Mouse (Mus musculus) heart, embryonic 14.5 days (tissue): ENCODE results near the gene RPS10-NUDT3. TPM values are rescaled to one million over a fixed set of nuclear protein-coding genes. Genes with fewer than 3 reads are reported as not detected.

ENCODE experiments used
- ATAC-seq: fragments of 200-750 bp; cut with Nextera tagmentation; 2 replicates; pipeline ENCODE4 v1.8.0; 2017; ENCODE audit warnings: low read depth, moderate TSS enrichment; ENCODE audit not compliant: insufficient number of reproducible peaks, insufficient read depth, low FRiP score
- H3K27ac ChIP-seq, 2 experiments: fragments of 200-500 bp in 1 of 2; fragments of 300-500 bp in 1 of 2; sonication (generic) in 1 of 2; replicated peaks in 1 of 2; 2 replicates each; pipeline ENCODE4 v1.5.1; 2012 to 2014; ENCODE audit warnings: low read depth in 2 of 2, low read length in 2 of 2, control low read depth in 1 of 2, mild to moderate bottlenecking in 1 of 2, mixed read lengths in 1 of 2; ENCODE audit not compliant: control insufficient read depth in 1 of 2, insufficient read depth in 1 of 2
- H3K27me3 ChIP-seq: fragments of 300-500 bp; sonication (generic); 2 replicates; pipeline ENCODE4 v1.6.1; 2014; ENCODE audit warnings: mild to moderate bottlenecking, low read length, control low read depth; ENCODE audit not compliant: control insufficient read depth, insufficient read depth
- H3K36me3 ChIP-seq: fragments of 300-500 bp; sonication (generic); 2 replicates; pipeline ENCODE4 v1.6.1; 2014; ENCODE audit warnings: mild to moderate bottlenecking, control low read depth, low read length, mixed read lengths; ENCODE audit not compliant: control insufficient read depth, insufficient read depth
- H3K4me1 ChIP-seq, 2 experiments: fragments of 200-500 bp in 1 of 2; fragments of 300-500 bp in 1 of 2; sonication (generic) in 1 of 2; 2 replicates each; pipeline ENCODE4 v1.6.1; 2012 to 2014; ENCODE audit warnings: low read length in 2 of 2, control low read depth in 1 of 2, mixed read lengths in 1 of 2; ENCODE audit not compliant: control insufficient read depth in 2 of 2, insufficient read depth in 2 of 2
- H3K4me2 ChIP-seq: fragments of 300-500 bp; sonication (generic); 2 replicates; pipeline ENCODE4 v1.6.1; 2014; ENCODE audit warnings: mild to moderate bottlenecking, low read length
- H3K4me3 ChIP-seq, 2 experiments: fragments of 200-500 bp in 1 of 2; fragments of 300-500 bp in 1 of 2; sonication (generic) in 1 of 2; 2 replicates each; pipeline ENCODE4 v1.5.1; 2012 to 2014; ENCODE audit warnings: low read length in 2 of 2, mild to moderate bottlenecking in 2 of 2, control low read depth in 1 of 2, low read depth in 1 of 2, moderate library complexity in 1 of 2; ENCODE audit not compliant: control insufficient read depth in 1 of 2, insufficient read depth in 1 of 2
- H3K9ac ChIP-seq: fragments of 300-500 bp; sonication (generic); 2 replicates; pipeline ENCODE4 v1.6.1; 2014; ENCODE audit warnings: mild to moderate bottlenecking, low read length
- H3K9me3 ChIP-seq: fragments of 300-500 bp; sonication (generic); 2 replicates; pipeline ENCODE4 v1.6.1; 2016; ENCODE audit warnings: low read length, control low read depth; ENCODE audit not compliant: control insufficient read depth
- WGBS: fragments of 180-500 bp; shearing (Covaris S2); extraction: QIAGEN DNeasy Blood & Tissue Kit; methylation state at CpG from one replicate; pipeline ENCODE4 v1.1.7; 2014; 5-methylcytosine and 5-hydroxymethylcytosine counted together
- polyA plus RNA-seq: library from polyadenylated mRNA; unstranded; fragments of >200 nt; fragmentation: Nextera tagmentation; extraction: Ambion mirVana; gene quantifications from 2 replicates; pipeline ENCODE4 v1.2.1, GENCODE M21; 2014

The RPS10-NUDT3 gene
- polyA plus RNA-seq, 1 experiment from 2014 or later = not detected

GRCm38 (mm10) chr17:27626681-27627080, 8.3 kb downstream of the RPS10-NUDT3 start:
- Histone ChIP-seq H3K27ac (no peak overlapping the region; a peak in 1 of 4 replicates), H3K36me3 (peaks cover 24% of the 10 kb centered on the region), H3K4me1 (peaks cover 2 to 9% of the 10 kb centered on the region in 2 experiments; a peak in 2 of 4 replicates), H3K27me3 (no peaks in the 10 kb centered on the region), H3K9ac (no peak overlapping the region), H3K4me3 (no peak overlapping the region), H3K4me2 (no peak overlapping the region), H3K9me3 (no peaks in the 10 kb centered on the region)
- 29% methylated on average over 5 of the region's 5 CpGs for WGBS
- no peak for ATAC-seq

- no peak overlapping the region for H3K4me2 ChIP-seq
- H3K4me3 ChIP-seq = no peak overlapping the region
- no peaks in the 10 kb centered on the region for H3K9me3 ChIP-seq
- WGBS = 65% methylated on average over 7 of the region's 7 CpGs
- no peaks in the 10 kb centered on the region for H3K27me3 ChIP-seq
- no peak for ATAC-seq
- no peak overlapping the region for H3K27ac ChIP-seq
- H3K9ac ChIP-seq = no peak overlapping the region
- peaks cover 14% of the 10 kb centered on the region for H3K36me3 ChIP-seq
- H3K4me1 ChIP-seq = peaks cover 5 to 19% of the 10 kb centered on the region in 2 experiments
Measured at GRCm38 (mm10) chr17:27625455-27626251, 9.4 kb downstream of the RPS10-NUDT3 start.

- H3K4me2 ChIP-seq = peak within 1 kb of the TSS; percentile 82
- H3K27me3 ChIP-seq = no peaks in the 10 kb centered on the region
- H3K27ac ChIP-seq = peak within 1 kb of the TSS; percentile 86 to 96
- H3K36me3 ChIP-seq = no peaks in the 10 kb centered on the region
- no peaks in the 10 kb centered on the region for H3K9me3 ChIP-seq
- peak; percentile 86 for ATAC-seq
- peaks cover 8 to 30% of the 10 kb centered on the region in 2 experiments for H3K4me1 ChIP-seq
- 9% methylated on average over 76 of the region's 91 CpGs for WGBS
- H3K4me3 ChIP-seq = peak within 1 kb of the TSS; percentile 80 to 89
- H3K9ac ChIP-seq = peak within 1 kb of the TSS; percentile 97
Measured at GRCm38 (mm10) chr17:27623360-27624326, 11.4 kb downstream of the RPS10-NUDT3 start, which contains the start of gene Nudt3. TSS of gene Nudt3 (minus strand) at chr17:27623495.

- peaks cover 2% of the 10 kb centered on the region; the same call in 1 of the 2 replicates for H3K36me3 ChIP-seq
- WGBS = under 1% methylated on average over 79 of the region's 80 CpGs
- peaks cover 11 to 33% of the 10 kb centered on the region in 2 experiments for H3K4me1 ChIP-seq
- peak overlapping the region; percentile 97 for H3K9ac ChIP-seq
- peak overlapping the region; percentile 80 to 89 for H3K4me3 ChIP-seq
- H3K27ac ChIP-seq = peak overlapping the region; percentile 86 to 96
- no peaks in the 10 kb centered on the region for H3K27me3 ChIP-seq
- ATAC-seq = peak; percentile 47
- 0 out of 2 replicates have a peak, but pooled peaks cover 2% of the 10 kb centered on the region for H3K9me3 ChIP-seq
- H3K4me2 ChIP-seq = peak overlapping the region; percentile 82
Measured at GRCm38 (mm10) chr17:27622611-27623359, 12.2 kb downstream of the RPS10-NUDT3 start.

- ATAC-seq = no peak
- peak overlapping the region; percentile 97 for H3K9ac ChIP-seq
- WGBS = 2% methylated on average over 23 of the region's 23 CpGs
- peaks cover 6% of the 10 kb centered on the region; the same call in 1 of the 2 replicates for H3K9me3 ChIP-seq
- peak overlapping the region; percentile 82 for H3K4me2 ChIP-seq
- H3K4me3 ChIP-seq = peak overlapping the region; percentile 80 to 89
- peaks cover 7% of the 10 kb centered on the region; the same call in 1 of the 2 replicates for H3K36me3 ChIP-seq
- no peaks in the 10 kb centered on the region for H3K27me3 ChIP-seq
- peak overlapping the region; percentile 86 to 96 for H3K27ac ChIP-seq
- peaks cover 10 to 33% of the 10 kb centered on the region in 2 experiments for H3K4me1 ChIP-seq
Measured at GRCm38 (mm10) chr17:27621705-27622531, 13.1 kb downstream of the RPS10-NUDT3 start.

GRCm38 (mm10) chr17:27621161-27621560, 13.9 kb downstream of the RPS10-NUDT3 start:
- Histone ChIP-seq H3K4me2 (peak overlapping the region; percentile 82), H3K4me3 (peak overlapping the region; percentile 6 to 80; a peak in 3 of 4 replicates), H3K4me1 (peaks cover 9 to 33% of the 10 kb centered on the region in 2 experiments), H3K27me3 (no peaks in the 10 kb centered on the region), H3K9ac (peak overlapping the region; percentile 97), H3K27ac (peak overlapping the region in 1 of 2 experiments; percentile 96; a peak in 2 of 4 replicates), H3K36me3 (peaks cover 12% of the 10 kb centered on the region; the same call in 1 of the 2 replicates), H3K9me3 (peaks cover 6% of the 10 kb centered on the region; the same call in 1 of the 2 replicates)
- no peak for ATAC-seq
- 39% methylated on average over 8 of the region's 8 CpGs for WGBS
